Mouse (Mus musculus) heart, embryonic 13.5 days (tissue): ENCODE data around the gene Prdm16. TPM values are rescaled to one million over a fixed set of nuclear protein-coding genes. Genes with fewer than 3 reads are reported as not detected.
A peak's percentile ranks its signal among the peaks of the same experiment; 100 is the strongest.

ENCODE experiments used
- ATAC-seq: fragments of 200-750 bp; cut with Nextera tagmentation; 2 replicates; pipeline ENCODE4 v1.8.0; 2017; ENCODE audit warnings: moderate TSS enrichment; ENCODE audit not compliant: insufficient number of reproducible peaks, low FRiP score, low TSS enrichment; ENCODE audit errors: extremely low read depth
- H3K27ac ChIP-seq: fragments of 300-500 bp; sonication (generic); replicated peaks from 2 replicates; pipeline ENCODE4 v1.5.1; 2015; ENCODE audit warnings: moderate library complexity, mild to moderate bottlenecking, inconsistent platforms
- H3K27me3 ChIP-seq: fragments of 300-500 bp; sonication (generic); replicated peaks from 2 replicates; pipeline ENCODE4 v1.6.1; 2015; ENCODE audit warnings: mild to moderate bottlenecking, inconsistent platforms
- H3K36me3 ChIP-seq: fragments of 300-500 bp; sonication (generic); 2 replicates; pipeline ENCODE4 v1.6.1; 2015; ENCODE audit warnings: mild to moderate bottlenecking, inconsistent platforms
- H3K4me1 ChIP-seq: fragments of 300-500 bp; sonication (generic); 2 replicates; pipeline ENCODE4 v1.6.1; 2015; ENCODE audit warnings: inconsistent platforms
- H3K4me2 ChIP-seq: fragments of 300-500 bp; sonication (generic); 2 replicates; pipeline ENCODE4 v1.6.1; 2015; ENCODE audit warnings: inconsistent platforms, mild to moderate bottlenecking, moderate library complexity
- H3K4me3 ChIP-seq: fragments of 300-500 bp; sonication (generic); 2 replicates; pipeline ENCODE4 v1.5.1; 2015; ENCODE audit warnings: moderate library complexity, mild to moderate bottlenecking, inconsistent platforms
- H3K9ac ChIP-seq: fragments of 300-500 bp; sonication (generic); 2 replicates; pipeline ENCODE4 v1.6.1; 2015; ENCODE audit warnings: inconsistent platforms, mild to moderate bottlenecking, moderate library complexity
- H3K9me3 ChIP-seq: fragments of 300-500 bp; sonication (generic); 2 replicates; pipeline ENCODE4 v1.6.1; 2016; ENCODE audit warnings: inconsistent platforms
- WGBS: fragments of 180-500 bp; shearing (Covaris S2); methylation state at CpG from one replicate; pipeline ENCODE4 v1.1.7; 2015; ENCODE audit warnings: mixed read lengths; 5-methylcytosine and 5-hydroxymethylcytosine counted together
- polyA plus RNA-seq: library from polyadenylated mRNA; unstranded; fragments of >200 nt; fragmentation: Nextera tagmentation; extraction: Ambion mirVana; gene quantifications from 2 replicates; pipeline ENCODE4 v1.2.1, GENCODE M21; 2015

The Prdm16 gene
- polyA plus RNA-seq, 1 experiment from 2014 or later = 15.3 TPM

DNA sequence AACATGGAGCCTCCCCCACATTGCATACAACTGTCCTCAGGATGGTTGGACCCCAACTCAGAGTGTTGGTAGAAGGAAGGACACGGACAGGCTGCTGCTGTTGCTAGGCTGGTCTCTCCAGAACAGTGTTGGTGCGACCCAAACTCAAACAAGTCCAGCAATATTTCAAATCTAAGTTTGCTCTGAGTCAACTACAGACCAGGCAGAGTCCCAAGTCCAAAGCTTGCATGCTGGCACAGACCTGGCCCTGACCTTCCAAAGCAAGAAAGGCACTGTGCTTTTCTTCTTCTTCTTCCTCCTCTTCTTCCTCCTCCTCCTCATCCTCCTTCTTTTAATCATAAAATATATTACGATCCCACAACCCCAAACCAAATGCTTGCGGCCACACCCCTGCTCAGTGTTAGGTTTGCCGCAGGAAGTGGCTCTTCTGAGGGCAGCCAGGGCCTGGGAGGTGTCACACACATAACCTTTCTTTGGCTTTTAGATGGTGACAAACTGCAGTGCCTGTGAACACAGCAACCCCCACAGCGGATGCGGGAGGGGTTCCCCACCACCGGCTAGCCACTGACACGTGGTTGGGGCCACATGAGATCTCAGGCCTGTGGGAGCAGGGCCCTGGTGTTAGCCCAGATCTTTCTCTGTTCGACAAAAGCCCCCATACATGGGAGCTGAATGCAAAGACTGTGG lies 260.6 kb downstream of the Prdm16 start:
- Histone ChIP-seq H3K4me3 (no peak overlapping the region), H3K4me2 (no peak overlapping the region), H3K9ac (no peak overlapping the region), H3K27ac (no peak overlapping the region), H3K36me3 (no peaks in the 10 kb centered on the region), H3K9me3 (no peaks in the 10 kb centered on the region), H3K4me1 (peaks cover 19% of the 10 kb centered on the region), H3K27me3 (peaks cover 68% of the 10 kb centered on the region)
- WGBS = 75% methylated on average over 10 of the region's 10 CpGs
- ATAC-seq = no peak

DNA sequence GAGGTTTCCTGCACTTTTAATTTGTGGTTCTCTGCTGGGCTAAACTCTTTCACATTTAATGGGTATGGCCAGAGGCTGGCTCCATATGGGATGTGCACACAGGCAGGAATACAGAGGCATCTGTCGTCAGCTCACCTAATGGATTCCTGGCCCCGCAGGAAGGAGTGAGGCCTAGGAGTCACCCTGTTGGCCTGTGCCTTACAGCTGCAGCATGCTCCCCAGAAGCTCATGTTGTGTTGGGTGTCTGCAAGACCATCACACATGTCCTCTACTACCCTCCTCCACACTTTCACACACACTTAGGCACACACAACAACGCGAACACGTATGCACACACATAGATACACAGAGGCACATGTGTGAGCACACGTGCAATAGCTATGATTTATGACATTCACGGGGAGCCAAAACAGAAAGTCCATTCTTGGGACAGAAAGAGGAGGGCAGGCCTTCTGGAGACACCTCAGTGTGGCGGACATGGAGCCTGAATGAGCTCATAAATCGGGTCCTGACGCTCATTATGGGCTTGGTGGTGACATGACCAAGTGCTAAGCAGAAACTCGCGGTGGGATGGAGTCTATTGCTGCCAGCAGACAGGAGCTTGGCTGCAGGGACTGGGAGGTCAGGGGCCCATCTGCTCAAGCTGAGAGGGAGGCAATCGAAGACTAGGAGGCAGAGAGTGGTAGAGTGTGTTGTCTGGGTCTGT lies 265.0 kb downstream of the Prdm16 start:
- Histone ChIP-seq H3K9me3 (no peaks in the 10 kb centered on the region), H3K36me3 (no peaks in the 10 kb centered on the region), H3K4me1 (peaks cover 47% of the 10 kb centered on the region), H3K4me3 (no peak overlapping the region), H3K9ac (no peak overlapping the region; the same call in 1 of the 2 replicates), H3K27ac (no peak overlapping the region), H3K27me3 (peaks cover 59% of the 10 kb centered on the region), H3K4me2 (no peak overlapping the region)
- ATAC-seq = no peak
- 55% methylated on average over 13 of the region's 13 CpGs for WGBS

DNA sequence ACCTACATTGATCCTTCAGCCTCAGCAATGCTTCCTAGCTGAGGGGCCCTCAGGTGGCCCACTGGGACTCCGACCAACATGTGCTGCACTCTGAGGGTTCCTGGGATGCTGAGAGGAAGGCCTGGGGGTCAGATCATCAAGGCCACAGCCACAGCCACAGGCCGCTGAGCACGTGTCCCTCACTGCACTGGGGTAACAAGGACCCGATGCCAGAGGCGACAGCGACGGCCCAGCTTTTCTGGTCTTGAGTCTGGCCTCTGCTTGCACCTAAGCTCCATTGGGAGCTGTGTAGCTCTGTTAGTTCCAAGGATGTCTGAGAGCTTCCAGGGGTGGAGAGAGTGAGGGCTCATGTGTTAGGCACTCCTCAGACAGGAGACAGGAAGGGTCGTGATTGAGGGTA lies 265.8 kb downstream of the Prdm16 start:
- Histone ChIP-seq H3K36me3 (no peaks in the 10 kb centered on the region), H3K9me3 (no peaks in the 10 kb centered on the region), H3K27ac (no peak overlapping the region), H3K9ac (no peak overlapping the region), H3K4me2 (no peak overlapping the region), H3K27me3 (peaks cover 61% of the 10 kb centered on the region), H3K4me3 (no peak overlapping the region), H3K4me1 (peaks cover 47% of the 10 kb centered on the region)
- no peak for ATAC-seq
- 67% methylated on average over 8 of the region's 8 CpGs for WGBS

DNA sequence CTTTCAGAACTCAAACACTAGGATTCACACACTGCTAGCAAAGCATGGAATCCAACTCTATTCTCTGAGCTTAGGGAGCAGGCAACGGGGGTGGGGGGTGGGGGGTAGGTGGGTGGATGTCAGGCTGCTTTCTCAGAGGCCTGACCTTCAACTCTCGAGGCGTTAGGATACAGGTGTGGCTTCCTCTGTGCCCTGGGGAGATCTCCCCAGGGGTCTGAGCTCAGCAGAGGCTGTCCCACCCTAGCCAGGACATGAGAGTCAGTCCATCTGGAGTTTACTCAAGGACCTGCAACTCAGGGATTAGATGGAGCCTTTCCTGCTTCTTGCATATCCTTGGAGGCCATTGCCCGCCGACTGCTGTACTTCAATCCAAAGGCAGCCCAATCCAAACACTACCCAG lies 267.6 kb downstream of the Prdm16 start:
- no peak overlapping the region for H3K9ac ChIP-seq
- ATAC-seq = no peak
- H3K36me3 ChIP-seq = 0 out of 2 replicates have a peak, but pooled peaks cover 7% of the 10 kb centered on the region
- peaks cover 64% of the 10 kb centered on the region for H3K27me3 ChIP-seq
- WGBS = 69% methylated on average over 5 of the region's 5 CpGs
- H3K27ac ChIP-seq = 0 out of 2 replicates have a peak overlapping the region, but pooled peaks have one; percentile 20
- peaks cover 47% of the 10 kb centered on the region for H3K4me1 ChIP-seq
- no peaks in the 10 kb centered on the region for H3K9me3 ChIP-seq
- H3K4me3 ChIP-seq = no peak overlapping the region
- H3K4me2 ChIP-seq = no peak overlapping the region

DNA sequence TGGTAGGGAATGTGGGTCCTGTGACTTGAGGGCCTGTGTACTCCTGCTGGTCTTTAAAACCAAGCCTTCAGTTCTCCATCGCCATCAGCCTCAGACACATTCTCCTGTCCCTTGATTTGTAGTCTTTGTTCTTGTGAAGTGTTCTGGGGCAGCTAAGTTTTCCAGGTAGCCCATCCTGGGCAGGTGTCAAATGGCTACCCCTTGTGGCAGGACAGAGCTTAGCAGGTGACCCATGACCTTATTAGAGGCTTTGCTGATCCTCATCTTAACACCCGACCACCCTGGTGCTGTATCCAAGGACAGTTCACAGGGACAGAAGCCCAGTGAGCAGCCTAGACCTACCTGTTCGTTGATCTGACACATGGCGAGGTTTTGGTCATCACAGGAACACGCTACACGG lies 269.8 kb downstream of the Prdm16 start:
- 75% methylated on average over 6 of the region's 6 CpGs for WGBS
- Histone ChIP-seq H3K9me3 (no peaks in the 10 kb centered on the region), H3K4me2 (no peak overlapping the region)

DNA sequence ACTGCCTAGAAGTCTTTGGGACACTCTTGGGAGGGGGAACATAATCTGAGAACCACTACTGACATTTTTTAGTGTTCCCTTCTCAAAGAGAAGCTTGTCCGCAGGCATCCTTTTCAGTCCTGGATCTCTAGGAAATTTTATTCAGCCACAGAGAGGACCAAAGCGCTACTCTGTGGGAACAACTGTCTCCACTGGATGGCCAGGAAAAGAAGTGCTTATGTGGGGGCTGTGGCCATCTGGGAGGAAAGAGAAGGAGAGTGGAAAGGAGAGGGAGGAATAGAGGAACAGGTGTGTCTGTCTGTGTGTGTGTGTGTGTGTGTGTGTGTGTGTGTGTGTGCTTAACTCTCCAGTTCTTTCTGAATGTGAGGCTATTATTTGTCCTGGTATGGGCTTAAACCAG lies 271.9 kb downstream of the Prdm16 start:
- 0 out of 2 replicates have a peak, but pooled peaks cover 7% of the 10 kb centered on the region for H3K36me3 ChIP-seq
- H3K27ac ChIP-seq = no peak overlapping the region
- H3K4me1 ChIP-seq = peaks cover 26% of the 10 kb centered on the region
- no peak overlapping the region for H3K4me3 ChIP-seq
- no peak overlapping the region for H3K4me2 ChIP-seq
- peaks cover 44% of the 10 kb centered on the region for H3K27me3 ChIP-seq
- H3K9ac ChIP-seq = no peak overlapping the region
- no peak for ATAC-seq
- no peaks in the 10 kb centered on the region for H3K9me3 ChIP-seq
- WGBS = 84% methylated on average over 2 of the region's 2 CpGs

More for the DNA sequence above, 269.8 kb downstream of the Prdm16 start:
- Histone ChIP-seq H3K27me3 (peaks cover 54% of the 10 kb centered on the region), H3K36me3 (0 out of 2 replicates have a peak, but pooled peaks cover 7% of the 10 kb centered on the region), H3K9ac (no peak overlapping the region), H3K4me1 (peaks cover 35% of the 10 kb centered on the region), H3K4me3 (no peak overlapping the region), H3K27ac (no peak overlapping the region)
- no peak for ATAC-seq

DNA sequence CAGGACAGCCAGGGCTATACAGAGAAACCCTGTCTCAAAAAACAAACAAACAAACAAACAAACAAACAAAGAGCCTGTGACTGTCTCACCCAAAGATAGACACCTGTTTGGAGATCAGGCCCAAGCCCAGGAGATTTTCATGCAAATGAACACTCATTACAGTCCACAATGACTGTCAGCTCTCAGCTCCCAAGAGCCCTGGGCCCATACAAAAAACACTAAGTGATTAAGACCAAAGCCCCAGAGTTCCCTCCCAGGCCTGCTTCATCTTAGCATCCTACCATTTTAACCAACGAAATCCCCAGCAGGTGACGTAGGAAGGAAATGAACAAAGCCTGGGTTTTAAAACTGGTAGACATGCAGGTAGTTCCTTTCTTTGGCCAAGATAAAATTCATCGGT lies 275.8 kb downstream of the Prdm16 start:
- H3K36me3 ChIP-seq = 0 out of 2 replicates have a peak, but pooled peaks cover 7% of the 10 kb centered on the region
- no peaks in the 10 kb centered on the region for H3K9me3 ChIP-seq
- peaks cover 33% of the 10 kb centered on the region for H3K27me3 ChIP-seq
- 82% methylated on average over 3 of the region's 3 CpGs for WGBS
- no peak overlapping the region for H3K4me2 ChIP-seq
- H3K4me3 ChIP-seq = no peak overlapping the region
- H3K4me1 ChIP-seq = peaks cover 34% of the 10 kb centered on the region
- no peak overlapping the region for H3K27ac ChIP-seq
- no peak for ATAC-seq
- H3K9ac ChIP-seq = no peak overlapping the region

DNA sequence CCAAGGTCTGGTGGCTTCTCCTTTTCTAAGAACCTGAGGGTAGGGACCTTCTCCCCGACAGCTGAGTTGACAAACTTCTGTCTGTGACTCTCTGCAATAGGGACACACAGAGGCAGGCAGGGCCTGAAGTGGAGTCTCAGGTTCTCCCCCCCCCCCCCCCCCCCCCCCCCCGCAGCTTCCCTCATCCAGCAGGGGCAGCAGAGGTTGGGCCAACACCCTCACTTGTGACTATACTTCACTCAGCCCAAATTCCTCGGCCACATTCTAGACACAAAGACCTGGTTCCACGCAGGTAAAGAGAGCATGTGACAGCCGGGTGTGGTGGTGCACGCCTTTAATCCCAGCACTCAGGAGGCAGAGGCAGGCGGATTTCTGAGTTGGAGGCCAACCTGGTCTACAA lies 276.2 kb downstream of the Prdm16 start:
- Histone ChIP-seq H3K36me3 (0 out of 2 replicates have a peak, but pooled peaks cover 4% of the 10 kb centered on the region), H3K9ac (0 out of 2 replicates have a peak overlapping the region, but pooled peaks have one; percentile 60), H3K27me3 (peaks cover 29% of the 10 kb centered on the region), H3K4me3 (no peak overlapping the region), H3K27ac (peak overlapping the region; percentile 86; the same call in 1 of the 2 replicates), H3K4me1 (peaks cover 34% of the 10 kb centered on the region), H3K4me2 (no peak overlapping the region), H3K9me3 (no peaks in the 10 kb centered on the region)
- ATAC-seq = no peak
- 74% methylated on average over 6 of the region's 7 CpGs for WGBS

DNA sequence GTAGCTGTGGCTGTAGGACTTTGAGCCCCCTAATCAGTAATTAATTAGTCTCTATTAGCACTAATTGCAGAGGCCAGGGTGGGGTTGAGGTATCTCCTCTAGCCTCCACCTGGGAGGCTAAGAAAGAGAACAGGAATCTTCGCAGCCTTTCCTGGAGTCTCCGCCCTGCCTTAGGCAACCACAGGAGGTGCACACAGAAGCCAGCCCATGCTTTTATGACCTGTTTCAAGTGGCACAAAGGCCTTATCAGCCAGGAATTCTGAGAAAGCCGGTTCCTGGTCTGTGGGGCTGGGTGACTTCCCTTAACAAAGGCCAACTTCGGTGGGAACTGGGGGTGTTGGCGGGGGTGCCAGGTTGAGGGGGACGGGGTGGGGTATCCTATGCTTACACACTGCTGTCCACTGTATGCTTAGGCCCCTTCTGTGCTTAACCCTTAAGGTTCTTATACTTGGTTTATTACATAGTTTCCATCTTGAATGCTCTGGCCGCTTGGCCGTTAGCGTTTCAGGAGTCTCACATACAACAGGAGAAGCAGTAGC lies 276.8 kb downstream of the Prdm16 start:
- Histone ChIP-seq H3K9me3 (no peaks in the 10 kb centered on the region), H3K36me3 (peaks cover 8% of the 10 kb centered on the region), H3K9ac (peak overlapping the region; percentile 60), H3K4me3 (no peak overlapping the region), H3K4me1 (peaks cover 34% of the 10 kb centered on the region), H3K27ac (peak overlapping the region; percentile 86), H3K27me3 (peaks cover 28% of the 10 kb centered on the region), H3K4me2 (no peak overlapping the region)
- WGBS = 54% methylated on average over 9 of the region's 9 CpGs
- ATAC-seq = no peak

DNA sequence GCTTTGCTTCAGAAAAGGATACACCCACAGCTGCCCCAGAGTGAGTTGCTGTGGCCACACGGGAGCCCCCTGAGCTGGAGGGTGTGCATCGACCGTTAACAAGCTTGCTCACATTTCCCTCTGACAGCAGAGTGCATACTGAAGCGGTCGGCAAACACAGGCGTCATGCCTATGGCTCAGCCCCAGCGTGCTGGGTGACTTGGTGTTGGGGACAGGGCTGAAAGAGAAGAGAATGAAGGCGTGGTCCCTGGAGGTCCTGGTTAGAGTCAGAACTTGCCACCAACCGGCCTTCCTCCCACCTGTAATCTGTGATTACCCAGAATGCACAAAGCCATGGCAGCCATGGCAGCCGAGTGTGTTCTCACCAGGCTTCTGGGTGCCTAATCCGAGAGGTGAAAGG lies 277.9 kb downstream of the Prdm16 start:
- Histone ChIP-seq H3K9me3 (no peaks in the 10 kb centered on the region), H3K4me1 (peaks cover 34% of the 10 kb centered on the region), H3K36me3 (peaks cover 11% of the 10 kb centered on the region), H3K4me2 (0 out of 2 replicates have a peak overlapping the region, but pooled peaks have one; percentile 5), H3K27me3 (peaks cover 27% of the 10 kb centered on the region), H3K27ac (peak overlapping the region; percentile 86), H3K4me3 (no peak overlapping the region), H3K9ac (peak overlapping the region; percentile 60)
- no peak for ATAC-seq
- WGBS = 32% methylated on average over 11 of the region's 11 CpGs

DNA sequence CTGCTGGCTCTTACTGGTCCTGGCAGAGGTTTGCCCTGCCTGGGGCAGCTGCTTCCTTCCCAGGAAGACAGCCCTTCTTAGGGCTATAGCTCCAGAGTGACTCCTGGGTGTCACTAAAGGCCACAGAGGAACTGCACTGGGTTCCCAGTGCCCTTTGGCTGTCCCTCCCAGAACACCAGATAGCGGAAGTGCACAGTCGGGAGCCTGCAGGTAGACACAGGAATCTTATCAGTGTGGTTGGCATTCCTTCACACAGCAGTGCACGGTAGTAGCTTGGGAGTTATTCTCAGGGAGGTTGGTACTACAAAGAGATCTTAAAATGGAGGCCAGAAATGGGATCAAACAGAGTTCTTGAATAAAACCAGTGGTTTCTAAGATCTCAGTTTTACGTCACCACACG lies 278.3 kb downstream of the Prdm16 start:
- no peak overlapping the region for H3K4me3 ChIP-seq
- H3K9ac ChIP-seq = peak overlapping the region; percentile 58
- H3K4me2 ChIP-seq = 0 out of 2 replicates have a peak overlapping the region, but pooled peaks have one; percentile 5
- H3K36me3 ChIP-seq = peaks cover 11% of the 10 kb centered on the region
- peak overlapping the region; percentile 86 for H3K27ac ChIP-seq
- 33% methylated on average over 5 of the region's 5 CpGs for WGBS
- no peak for ATAC-seq
- H3K9me3 ChIP-seq = no peaks in the 10 kb centered on the region
- H3K4me1 ChIP-seq = peaks cover 34% of the 10 kb centered on the region
- H3K27me3 ChIP-seq = peaks cover 27% of the 10 kb centered on the region
